Mouse (Mus musculus) lung, postnatal 25 days (tissue): ENCODE measurements at regions not wholly inside any gene's neighbourhood (a gene's known extent, or its start where the extent isn't known, plus 50 kb on each side); places are given as distances from the start of the nearest gene placed in this dataset.

Experiments
- DNase-seq: peaks from one replicate; pipeline ENCODE4 v3.0.0; 2022; ENCODE audit warnings: low spot score

DNA sequence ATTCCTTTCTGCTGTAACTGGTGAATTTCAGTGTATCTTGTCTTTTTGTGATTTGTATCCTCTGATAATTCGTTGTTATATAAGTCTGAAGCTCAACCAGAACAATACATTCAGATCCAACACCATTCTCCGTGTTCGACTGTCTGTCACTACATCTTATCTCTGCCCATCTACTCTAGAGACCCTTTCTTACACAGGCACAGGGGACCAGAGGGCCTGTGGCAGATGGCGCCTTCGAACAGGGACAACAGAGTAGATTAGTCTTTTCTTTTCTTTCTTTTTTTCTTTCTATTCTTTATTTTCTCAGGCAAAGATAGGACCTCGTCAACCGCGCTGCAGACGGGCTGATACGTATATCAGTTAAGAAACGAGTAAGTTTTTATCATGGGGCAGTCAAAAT is 215.3 kb downstream of the Gm21294 start:
- DNase-seq: peak; percentile 0
